Mouse (Mus musculus): ENCODE measurements at regions not wholly inside any gene's neighbourhood (a gene's known extent, or its start where the extent isn't known, plus 50 kb on each side); places are given as distances from the start of the nearest gene placed in this dataset.

- TF ChIP-seq CTCF (IDR thresholded peaks at IDR 0.05; ENCODE audit: low read depth, low read length) (no peak), POLR2A (IDR thresholded peaks at IDR 0.05; ENCODE audit: extremely low read depth, insufficient read depth, low read length) (no peak)
These were observed 474.5 kb upstream of the Rgma start for GRCm38 (mm10) chr7:72900816-72901215.
